Mouse (Mus musculus) lung, adult 2 months (tissue): ENCODE data around the gene Reep1. TPM values are rescaled to one million over a fixed set of nuclear protein-coding genes. Genes with fewer than 3 reads are reported as not detected.

ENCODE experiments used
- DNase-seq: peaks from one replicate; pipeline ENCODE4 v3.0.0; 2022
- H3K4me1 ChIP-seq: fragments of 200-500 bp; 2 replicates; pipeline ENCODE4 v1.6.1; 2011; ENCODE audit warnings: low read length; ENCODE audit not compliant: control insufficient read depth, insufficient read depth
- H3K4me3 ChIP-seq: fragments of 200-500 bp; replicated peaks from 2 replicates; pipeline ENCODE3; 2011; ENCODE audit warnings: low read depth, mild to moderate bottlenecking, control low read depth, low read length; ENCODE audit errors: extremely low read depth
- CTCF ChIP-seq: fragments of 200-500 bp; IDR thresholded peaks from 2 replicates; pipeline ENCODE4 v1.5.1; 2011; ENCODE audit warnings: mild to moderate bottlenecking, low read length, control low read depth; ENCODE audit not compliant: insufficient read depth
- POLR2A ChIP-seq: fragments of 200-500 bp; IDR thresholded peaks from 2 replicates; pipeline ENCODE4 v1.6.1; 2011; ENCODE audit warnings: low read depth, mild to moderate bottlenecking, control low read depth, low read length, borderline replicate concordance; ENCODE audit errors: extremely low read depth
- WGBS: fragments of 180-500 bp; shearing (Covaris S2); methylation state at CpG from one replicate; pipeline ENCODE4 v1.1.7; 2018; 5-methylcytosine and 5-hydroxymethylcytosine counted together
- polyA plus RNA-seq: library from polyadenylated mRNA; depleted of rRNA; stranded (reverse); fragments of >200 nt; gene quantifications from 2 replicates; pipeline ENCODE4 v1.2.3, GENCODE M21; 2012

Reep1 gene
- polyA plus RNA-seq, 1 experiment: 6.7 TPM

DNA sequence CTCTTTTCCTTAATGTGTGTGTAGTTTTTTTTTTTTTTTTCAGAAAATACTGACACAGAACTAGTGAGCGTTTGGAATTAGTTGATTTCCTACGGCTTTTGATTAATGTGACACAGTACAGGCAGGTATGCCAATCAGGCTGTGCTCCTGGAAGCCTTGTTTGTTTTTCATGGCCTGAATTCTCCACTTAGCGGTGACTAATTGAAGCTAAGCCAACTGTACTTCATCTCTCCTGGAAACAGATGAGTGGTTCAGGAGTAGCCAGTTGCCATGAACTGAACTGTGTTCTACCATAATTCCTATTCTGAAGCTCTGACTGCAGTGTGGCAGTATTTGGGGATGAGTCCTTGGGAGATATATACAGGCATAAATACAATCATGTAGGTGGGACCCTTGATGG, 20.9 kb downstream of the Reep1 start:
- WGBS: 49% methylated on average over 3 of the region's 3 CpGs
- Histone ChIP-seq H3K4me1 (no peaks in the 10 kb centered on the region; the same call in 1 of the 2 replicates), H3K4me3 (no peak overlapping the region)
- no peak for DNase-seq
- TF ChIP-seq CTCF (no peak), POLR2A (no peak)

DNA sequence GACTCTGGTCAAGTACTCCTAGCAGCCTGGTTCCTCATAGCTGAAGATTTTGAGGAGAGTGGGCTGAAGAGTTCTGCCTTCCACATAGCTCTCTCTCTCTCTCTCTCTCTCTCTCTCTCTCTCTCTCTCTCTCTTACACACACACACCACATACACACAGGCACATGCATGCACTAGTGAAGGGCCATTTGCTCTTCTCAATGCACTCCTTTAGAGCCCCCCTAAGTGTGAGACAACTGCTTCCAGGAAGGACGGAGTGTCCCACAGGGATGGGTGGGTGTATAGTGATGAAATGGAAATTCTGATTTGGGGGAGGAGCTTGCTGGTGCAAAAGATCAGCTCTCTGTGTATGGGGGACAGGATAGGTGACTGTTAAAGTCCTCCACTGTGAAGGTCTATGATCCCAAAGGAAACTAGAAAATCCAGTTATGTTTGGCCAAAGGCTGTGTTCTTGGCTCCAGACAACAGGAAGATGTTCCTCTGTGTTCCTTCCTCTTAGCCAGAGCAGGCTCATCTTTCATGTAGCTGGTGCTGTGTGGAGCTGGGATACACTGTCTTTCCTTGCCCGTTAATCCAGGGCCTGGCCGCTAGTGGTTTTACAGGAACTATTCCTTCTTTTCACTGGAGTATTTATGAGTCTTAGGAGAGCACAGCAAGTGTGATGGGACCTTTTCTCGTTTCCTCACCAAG, 27.7 kb downstream of the Reep1 start:
- no peak overlapping the region for H3K4me3 ChIP-seq
- DNase-seq: no peak
- peaks cover 5% of the 10 kb centered on the region; the same call in 1 of the 2 replicates for H3K4me1 ChIP-seq
- TF ChIP-seq POLR2A (no peak), CTCF (no peak)
- 43% methylated on average over 4 of the region's 4 CpGs for WGBS

DNA sequence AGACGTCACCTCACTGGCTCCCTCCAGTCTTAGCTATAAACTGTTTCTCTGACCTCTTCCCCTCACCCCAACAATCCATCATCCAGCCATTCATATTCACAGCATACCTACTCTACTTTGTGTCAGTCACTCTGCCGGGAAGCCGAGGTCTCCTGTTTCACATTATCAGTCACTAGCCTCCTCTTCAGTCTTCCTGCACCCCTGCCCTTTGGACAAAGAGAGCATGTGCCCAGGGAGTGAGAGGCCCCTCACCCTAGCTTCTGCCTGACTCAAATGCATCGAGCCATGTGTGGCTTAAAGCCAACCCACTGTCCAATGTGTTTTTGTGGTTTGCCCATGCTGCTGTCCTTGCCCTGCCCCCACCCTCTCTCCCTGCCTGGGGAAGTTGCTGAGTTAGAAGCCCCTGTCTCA, 28.2 kb downstream of the Reep1 start:
- Histone ChIP-seq H3K4me3 (no peak overlapping the region), H3K4me1 (peaks cover 5% of the 10 kb centered on the region; the same call in 1 of the 2 replicates)
- WGBS: 20% methylated on average over 4 of the region's 4 CpGs
- no peak for DNase-seq
- no peak for TF ChIP-seq CTCF
- TF ChIP-seq POLR2A: no peak

DNA sequence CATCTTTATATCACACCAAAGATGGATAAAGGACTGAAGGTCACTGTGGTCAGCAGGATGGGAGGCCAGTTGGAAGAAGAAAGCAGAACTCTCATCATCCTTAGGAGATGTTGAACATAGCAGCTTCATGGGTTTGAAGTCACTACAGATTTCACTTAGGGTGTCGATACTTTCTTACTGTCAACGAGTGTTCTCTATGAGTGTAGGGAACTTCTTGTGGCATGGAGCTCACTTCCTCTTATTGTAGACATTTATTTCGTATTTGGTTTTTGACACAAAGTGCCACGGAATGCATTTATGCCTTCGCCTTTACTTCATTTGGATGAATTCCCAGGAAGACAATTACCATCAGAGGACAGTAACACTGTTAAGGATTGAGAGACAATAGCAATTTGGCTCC, 28.7 kb downstream of the Reep1 start:
- 46% methylated on average over 5 of the region's 5 CpGs for WGBS
- no peak for DNase-seq
- no peak overlapping the region for H3K4me3 ChIP-seq
- peaks cover 5% of the 10 kb centered on the region; the same call in 1 of the 2 replicates for H3K4me1 ChIP-seq
- TF ChIP-seq CTCF: no peak
- TF ChIP-seq POLR2A: no peak

DNA sequence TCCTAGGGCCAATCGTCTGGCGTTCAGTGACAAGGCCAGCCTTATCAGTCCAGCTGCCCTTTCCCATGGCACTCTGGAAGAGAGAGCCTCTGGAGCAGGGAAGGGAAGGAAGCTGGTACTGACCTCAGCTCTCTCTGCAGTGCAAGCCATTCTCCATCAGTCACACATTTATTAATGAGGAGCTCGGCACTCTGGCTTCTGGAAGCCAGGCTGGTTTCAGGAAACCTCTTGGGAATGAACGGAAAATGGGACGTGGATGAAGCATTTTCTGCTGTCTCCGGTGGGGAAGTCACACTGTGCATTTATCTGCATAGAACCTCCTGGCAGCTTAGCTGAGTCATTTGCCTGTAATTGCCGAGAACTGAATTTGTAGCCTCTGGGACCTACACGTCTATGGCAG, 29.8 kb downstream of the Reep1 start:
- WGBS: 43% methylated on average over 8 of the region's 8 CpGs
- DNase-seq: no peak
- Histone ChIP-seq H3K4me3 (no peak overlapping the region), H3K4me1 (peaks cover 5% of the 10 kb centered on the region; the same call in 1 of the 2 replicates)
- TF ChIP-seq POLR2A: no peak
- TF ChIP-seq CTCF: no peak

DNA sequence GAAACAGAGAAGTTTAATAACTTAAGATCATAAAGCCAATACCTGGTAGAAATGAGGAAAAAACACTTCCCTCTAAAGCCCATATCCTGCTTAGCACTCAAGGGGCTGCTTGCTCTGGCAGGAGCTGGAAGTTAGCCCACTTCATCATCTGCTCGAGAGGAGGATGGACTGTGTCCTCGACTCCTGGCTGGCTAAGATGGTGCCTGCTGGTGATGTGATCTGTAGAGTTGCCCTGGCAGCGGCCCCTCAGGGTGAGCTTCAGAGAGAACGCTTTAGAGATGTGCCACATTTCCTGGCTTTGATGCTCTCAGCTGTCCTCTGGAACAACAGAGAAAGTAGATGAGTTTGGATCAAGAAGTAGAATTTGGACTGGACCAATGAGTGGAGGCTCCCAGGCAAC, 31.2 kb downstream of the Reep1 start:
- TF ChIP-seq CTCF (no peak), POLR2A (no peak)
- peaks cover 5% of the 10 kb centered on the region; the same call in 1 of the 2 replicates for H3K4me1 ChIP-seq
- 63% methylated on average over 4 of the region's 4 CpGs for WGBS

DNA sequence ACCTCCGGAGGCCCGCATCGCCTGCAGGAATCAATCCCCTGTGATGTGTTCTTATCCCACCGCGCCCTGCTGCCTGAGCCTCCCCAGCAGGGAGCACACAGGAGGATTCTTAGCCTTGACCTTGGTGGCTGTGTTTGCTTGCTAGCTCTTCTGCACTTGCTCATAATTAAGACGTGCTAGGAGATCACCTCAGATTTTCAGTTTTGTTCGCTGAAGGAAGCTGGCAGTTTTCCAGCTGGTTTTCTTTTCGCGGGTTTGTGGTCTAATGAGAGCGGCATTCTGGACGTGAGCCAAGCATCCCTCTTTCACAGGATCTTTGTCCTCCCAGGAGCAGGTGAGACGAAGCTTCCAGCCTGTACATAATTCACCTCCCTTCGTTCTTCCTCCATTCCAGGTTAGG, 33.6 kb downstream of the Reep1 start:
- DNase-seq: no peak
- WGBS: 43% methylated on average over 13 of the region's 13 CpGs
- no peak for TF ChIP-seq POLR2A
- no peak for TF ChIP-seq CTCF
- no peak overlapping the region for H3K4me3 ChIP-seq
- peaks cover 2% of the 10 kb centered on the region; the same call in 1 of the 2 replicates for H3K4me1 ChIP-seq

More for the DNA sequence above, 31.2 kb downstream of the Reep1 start:
- H3K4me3 ChIP-seq: no peak overlapping the region
- no peak for DNase-seq

DNA sequence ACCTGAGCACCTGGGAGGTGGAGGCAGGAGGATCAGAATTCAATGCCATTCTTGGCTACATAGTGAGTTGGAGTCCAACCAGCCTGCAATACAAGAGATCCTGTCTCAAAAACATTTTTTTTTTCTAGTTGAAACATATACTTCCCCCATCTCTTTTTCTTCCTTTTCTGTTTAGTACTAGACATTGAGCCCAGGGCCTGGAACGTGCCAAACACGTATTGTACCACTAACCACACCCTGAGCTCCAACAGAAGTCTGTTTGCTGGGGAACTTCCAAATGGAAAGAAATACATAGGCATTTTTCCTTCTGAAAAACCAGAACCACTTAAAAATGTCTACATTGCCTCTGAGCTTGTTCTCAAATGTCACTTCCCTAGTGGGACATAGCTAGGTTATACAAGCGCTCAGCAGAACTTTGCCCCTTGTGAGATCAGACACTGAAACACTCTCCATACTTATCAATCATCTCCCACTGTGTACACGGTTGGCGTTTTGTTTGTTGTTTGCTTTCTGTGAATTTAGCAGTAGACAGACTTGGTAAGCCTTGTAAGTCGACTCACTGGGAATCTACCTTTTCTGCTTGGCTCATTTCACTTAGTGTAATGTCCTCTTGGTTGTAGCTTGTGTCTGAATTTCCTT, 34.8 kb downstream of the Reep1 start:
- DNase-seq: no peak
- WGBS: 61% methylated on average over 6 of the region's 6 CpGs
- H3K4me1 ChIP-seq: no peaks in the 10 kb centered on the region
- no peak for TF ChIP-seq CTCF
- no peak overlapping the region for H3K4me3 ChIP-seq

DNA sequence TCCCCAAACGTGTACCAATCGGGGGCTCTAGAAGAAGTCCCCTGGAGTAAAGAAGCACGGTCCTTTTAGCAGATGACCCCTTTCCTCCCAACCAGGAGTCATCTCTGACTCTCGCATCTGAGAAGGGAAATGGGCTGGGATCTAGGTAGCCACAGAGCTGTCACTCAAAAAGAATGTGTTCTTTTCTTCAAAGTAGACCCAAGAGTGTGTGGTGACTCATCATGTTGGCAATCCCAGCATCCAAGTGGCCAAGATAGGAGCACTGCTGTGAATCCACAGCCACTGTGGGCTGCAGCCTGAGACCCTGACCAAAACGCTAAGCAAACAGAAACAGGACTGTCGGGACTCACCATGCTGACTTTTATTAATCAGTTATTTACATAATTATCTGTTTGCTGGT, 37.6 kb downstream of the Reep1 start:
- WGBS: 78% methylated on average over 6 of the region's 6 CpGs
- DNase-seq: no peak
- TF ChIP-seq CTCF (no peak), POLR2A (no peak)
- Histone ChIP-seq H3K4me1 (no peaks in the 10 kb centered on the region), H3K4me3 (no peak overlapping the region)

DNA sequence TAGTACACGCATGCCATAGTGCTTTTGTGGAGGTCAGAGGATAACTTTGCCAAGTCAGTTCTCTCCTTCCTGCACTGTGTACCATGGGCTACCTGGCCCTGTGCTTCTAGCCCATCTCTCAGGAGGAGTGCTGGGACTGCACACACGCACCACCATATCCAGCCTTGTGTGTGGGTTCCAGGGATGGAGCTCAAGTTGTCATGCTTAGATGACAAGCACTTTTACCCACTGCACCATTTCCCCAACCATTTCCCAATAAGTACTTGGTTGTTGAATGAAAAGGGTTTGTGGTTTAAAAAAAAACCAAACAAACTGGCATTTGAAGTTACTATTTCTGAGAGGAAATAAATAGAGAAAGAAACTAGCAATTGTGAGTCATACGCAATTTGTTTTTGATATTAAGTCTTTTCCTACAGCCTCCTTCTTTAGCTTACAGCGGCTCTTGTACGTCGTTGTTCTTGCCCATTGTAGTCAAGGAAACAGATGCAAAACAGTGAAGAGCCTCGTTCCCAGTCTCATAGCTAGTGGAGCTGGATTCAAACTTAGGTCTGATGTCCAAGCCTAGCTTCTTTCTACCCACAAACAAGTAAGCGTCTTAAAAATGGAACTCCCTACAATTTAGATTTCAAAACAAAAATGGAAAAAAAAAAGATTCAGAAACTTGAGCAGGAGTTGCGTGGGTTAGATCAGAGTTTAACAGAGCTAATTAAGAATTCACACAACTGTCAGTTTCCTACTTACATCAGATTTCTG, 38.3 kb downstream of the Reep1 start:
- 77% methylated on average over 9 of the region's 9 CpGs for WGBS
- Histone ChIP-seq H3K4me3 (no peak overlapping the region), H3K4me1 (no peaks in the 10 kb centered on the region)
- no peak for DNase-seq
- TF ChIP-seq POLR2A: no peak
- TF ChIP-seq CTCF: no peak
